Mouse (Mus musculus): ENCODE measurements at regions not wholly inside any gene's neighbourhood (a gene's known extent, or its start where the extent isn't known, plus 50 kb on each side); places are given as distances from the start of the nearest gene placed in this dataset.

- in situ Hi-C loops (cut with MboI, MseI), result no loop called here
Measured at GRCm38 (mm10) chr5:73918011-73918410, 150.2 kb downstream of the Usp46 start.

- in situ Hi-C loops (cut with MboI, MseI), result no loop called here
Measured at GRCm38 (mm10) chr5:73919936-73920335, 148.3 kb downstream of the Usp46 start.

- in situ Hi-C loops (cut with MboI, MseI), result loop anchor here (5.0 kb wide), 1 partner anchor 85 kb away; no protein-coding TSS in a partner anchor
Measured at GRCm38 (mm10) chr5:73927534-73927933, 140.7 kb downstream of the Usp46 start.

- in situ Hi-C loops (cut with MboI, MseI), result loop anchor here (5.0 kb wide), 1 partner anchor 84 kb away; no protein-coding TSS in a partner anchor
Measured at GRCm38 (mm10) chr5:73928691-73929090, 139.5 kb downstream of the Usp46 start.

GRCm38 (mm10) chr5:73930205-73930604 is 138.0 kb downstream of the Usp46 start:
- in situ Hi-C loops (cut with MboI, MseI), result no loop called here

GRCm38 (mm10) chr5:73937799-73938198 is 130.4 kb downstream of the Usp46 start:
- in situ Hi-C loops (cut with MboI, MseI), result loop anchor here (5.0 kb wide), 1 partner anchor 345 kb away; no protein-coding TSS in a partner anchor

- in situ Hi-C loops (cut with MboI, MseI), result loop anchor here (5.0 kb wide), 1 partner anchor 344 kb away; no protein-coding TSS in a partner anchor
Measured at GRCm38 (mm10) chr5:73938450-73938849, 129.8 kb downstream of the Usp46 start.

- in situ Hi-C loops (cut with MboI, MseI), result no loop called here
Measured at GRCm38 (mm10) chr5:73942950-73943349, 125.3 kb downstream of the Usp46 start.

GRCm38 (mm10) chr5:73945671-73946070 is 122.6 kb downstream of the Usp46 start:
- in situ Hi-C loops (cut with MboI, MseI), result no loop called here

GRCm38 (mm10) chr5:73946164-73946563 is 122.1 kb downstream of the Usp46 start:
- in situ Hi-C loops (cut with MboI, MseI), result no loop called here

GRCm38 (mm10) chr5:73948031-73948899 is 120.0 kb downstream of the Usp46 start:
- in situ Hi-C loops (cut with MboI, MseI), result no loop called here

Data from regulatory T cell (primary cell).